Mouse (Mus musculus) layer of hippocampus, postnatal 25 days (tissue): ENCODE results near the gene Fkbpl. TPM values are rescaled to one million over a fixed set of nuclear protein-coding genes. Genes with fewer than 3 reads are reported as not detected.
A peak's percentile ranks its signal among the peaks of the same experiment; 100 is the strongest.

Experiments used
- DNase-seq, 2 experiments: peaks; one replicate each; pipeline ENCODE4 v3.0.0; 2022; ENCODE audit warnings: mixed read lengths in 2 of 2, low spot score in 1 of 2; ENCODE audit errors: extremely low spot score in 1 of 2
- total RNA-seq, 2 experiments: library from RNA; stranded (reverse); gene quantifications; 2 replicates each; pipeline ENCODE4 v1.2.3; 2021

Gene Fkbpl
- total RNA-seq = 10 to 100 TPM; 14.1 to 14.9 TPM

DNA sequence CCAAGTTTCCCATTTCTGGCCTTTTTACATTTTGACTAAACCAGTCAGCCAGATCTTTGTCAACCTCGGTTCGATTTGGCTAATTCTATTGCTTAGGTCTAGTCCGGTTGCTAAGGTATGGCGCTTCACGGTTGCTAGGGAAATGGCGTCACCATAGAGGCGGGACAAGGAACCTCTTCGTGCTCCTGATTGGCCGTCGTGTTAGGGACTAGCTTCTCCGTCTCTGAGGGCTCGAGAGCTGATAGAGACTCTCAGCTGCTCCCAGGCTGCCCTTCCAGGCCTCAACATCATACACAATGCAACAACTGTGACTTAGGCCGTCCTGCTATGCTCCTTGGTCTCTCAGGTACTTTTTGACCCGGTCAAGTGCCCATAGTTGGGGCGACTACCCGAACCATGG lies at the start of gene Fkbpl:
Fkbpl (plus strand) TSS at position 157 of the 400 bp plus-strand sequence.
- DNase-seq = peak; percentile 83 to 88

GRCm38 (mm10) chr17:34596098-34596497 lies 48.5 kb upstream of the Fkbpl start:
- DNase-seq = no peak

DNA sequence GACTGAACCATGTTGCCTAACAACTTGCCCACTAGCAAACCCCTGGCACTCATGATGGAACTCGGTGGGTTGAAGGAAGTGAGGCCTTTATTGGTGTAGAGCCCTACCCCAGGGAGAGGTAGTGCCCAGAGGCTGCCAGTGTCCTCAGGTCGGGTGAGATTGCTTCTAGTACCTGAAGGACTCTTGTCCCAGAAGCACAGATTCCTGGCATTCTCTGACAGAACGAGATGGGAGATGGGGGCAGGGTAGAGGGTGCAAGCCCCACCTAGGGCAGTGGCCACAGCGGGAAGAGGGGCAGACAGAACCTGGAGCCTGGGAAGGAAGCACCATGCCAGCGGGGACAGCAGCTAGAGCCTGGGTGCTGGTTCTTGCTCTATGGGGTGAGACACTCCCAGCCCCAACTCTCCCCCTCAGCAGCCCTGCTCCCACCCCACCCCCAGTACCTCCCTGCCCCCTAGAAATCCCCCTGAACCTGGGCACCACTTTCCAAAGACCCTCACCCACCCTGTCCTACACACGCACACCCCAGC lies 46.9 kb upstream of the Fkbpl start, which contains the start of gene Ager:
Ager (plus strand) TSS at position 297 of the 530 bp plus-strand sequence.
- DNase-seq = no peak

- no peak for DNase-seq
These were observed 44.7 kb upstream of the Fkbpl start for GRCm38 (mm10) chr17:34599891-34600290.

- no peak for DNase-seq
These were observed 42.8 kb upstream of the Fkbpl start for GRCm38 (mm10) chr17:34601796-34602195.

DNA sequence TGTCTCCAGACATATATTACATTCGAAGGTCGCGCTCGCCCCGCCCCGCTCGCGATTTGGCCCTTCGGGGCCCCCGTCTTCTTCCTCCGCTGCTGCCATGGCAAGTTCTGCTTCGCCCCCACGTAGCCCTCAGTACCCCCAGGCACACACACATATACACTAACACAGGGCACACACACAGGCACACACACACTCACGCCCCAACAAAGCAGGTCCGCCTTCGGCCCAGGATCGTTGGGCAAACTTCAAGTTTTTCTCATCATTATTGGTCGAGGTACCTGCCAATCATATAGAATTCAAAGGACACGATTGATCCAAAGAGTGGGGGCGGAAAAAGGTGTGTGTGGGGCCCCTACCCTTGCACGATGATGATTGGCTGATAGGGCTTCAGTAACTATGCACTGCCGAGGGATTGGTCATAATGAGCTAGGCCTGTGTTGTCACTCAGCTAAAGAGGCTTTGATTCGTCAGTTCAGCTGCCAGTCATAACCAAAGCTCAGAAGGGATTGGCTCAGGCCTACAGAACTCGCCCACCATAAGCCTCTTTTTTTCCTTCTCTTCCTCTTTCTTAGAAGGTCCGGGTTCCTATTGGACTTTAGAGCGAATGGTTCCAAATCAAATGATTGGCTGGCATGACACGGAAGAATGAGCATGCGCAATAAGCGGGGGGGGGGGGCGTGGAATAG lies 41.0 kb upstream of the Fkbpl start, which contains the start of gene Rnf5:
Rnf5 (minus strand) TSS at position 316 of the 686 bp plus-strand sequence.
- peak; percentile 86 to 99 for DNase-seq

GRCm38 (mm10) chr17:34604061-34604508 lies 40.5 kb upstream of the Fkbpl start, which contains the start of gene Agpat1:
Gene Agpat1 (plus strand): TSS chr17:34604262.
- DNase-seq = peak; percentile 86 to 88

DNA sequence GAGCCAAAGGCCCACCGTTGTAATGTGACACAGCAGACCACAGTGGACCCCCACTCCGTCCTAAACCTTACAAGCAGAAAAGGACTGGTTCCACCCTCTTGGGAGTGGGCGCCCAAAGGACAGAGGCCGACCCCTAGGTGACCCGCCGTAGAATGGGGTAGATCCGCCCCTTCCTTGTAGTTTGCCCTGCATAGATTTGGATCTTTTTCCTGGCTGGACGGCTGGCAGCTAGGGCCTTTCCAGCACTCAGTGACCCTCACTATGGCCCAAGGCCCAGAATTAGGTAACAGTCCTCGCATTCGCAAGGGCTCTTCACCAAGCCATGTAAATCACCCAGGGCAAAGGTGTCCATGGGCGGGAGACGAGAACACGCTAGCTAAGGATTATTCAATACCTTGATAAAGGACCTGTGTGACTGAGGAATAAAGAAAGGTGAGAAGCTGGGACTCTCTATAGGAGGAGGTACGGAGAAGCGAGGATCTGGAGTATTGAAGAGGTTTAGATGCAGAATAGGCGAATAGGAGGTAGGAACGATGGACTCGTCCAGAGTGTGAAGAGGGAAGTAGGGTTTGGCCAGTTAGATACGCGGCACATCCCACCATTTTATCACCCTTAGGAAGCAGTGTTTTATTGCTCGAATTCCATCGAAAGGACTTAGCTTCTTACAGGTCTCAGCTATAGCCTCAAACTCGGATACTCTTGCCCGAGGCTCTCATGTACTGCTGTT lies 39.9 kb upstream of the Fkbpl start:
- DNase-seq = no peak

DNA sequence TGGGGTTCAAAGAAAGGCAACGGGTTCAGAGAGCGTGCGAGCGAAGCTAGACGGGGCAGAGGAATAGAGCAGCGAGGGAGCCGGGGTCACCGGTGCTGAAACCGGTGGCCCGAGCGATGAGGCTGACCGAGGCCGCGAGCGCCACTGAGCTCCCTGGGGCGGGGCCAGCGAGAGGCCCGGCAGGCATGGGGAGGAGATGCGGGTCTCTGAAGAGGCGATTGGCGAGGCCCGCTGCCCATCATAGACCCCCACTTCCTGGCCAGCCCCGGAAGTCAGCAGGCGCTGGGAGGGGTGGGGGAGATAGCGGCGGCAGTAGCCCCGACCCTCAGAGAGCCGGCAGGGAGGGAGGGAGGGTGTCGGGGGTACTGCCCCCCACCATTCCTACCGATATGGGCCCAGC lies 39.0 kb upstream of the Fkbpl start:
- DNase-seq = peak; percentile 93 to 97

DNA sequence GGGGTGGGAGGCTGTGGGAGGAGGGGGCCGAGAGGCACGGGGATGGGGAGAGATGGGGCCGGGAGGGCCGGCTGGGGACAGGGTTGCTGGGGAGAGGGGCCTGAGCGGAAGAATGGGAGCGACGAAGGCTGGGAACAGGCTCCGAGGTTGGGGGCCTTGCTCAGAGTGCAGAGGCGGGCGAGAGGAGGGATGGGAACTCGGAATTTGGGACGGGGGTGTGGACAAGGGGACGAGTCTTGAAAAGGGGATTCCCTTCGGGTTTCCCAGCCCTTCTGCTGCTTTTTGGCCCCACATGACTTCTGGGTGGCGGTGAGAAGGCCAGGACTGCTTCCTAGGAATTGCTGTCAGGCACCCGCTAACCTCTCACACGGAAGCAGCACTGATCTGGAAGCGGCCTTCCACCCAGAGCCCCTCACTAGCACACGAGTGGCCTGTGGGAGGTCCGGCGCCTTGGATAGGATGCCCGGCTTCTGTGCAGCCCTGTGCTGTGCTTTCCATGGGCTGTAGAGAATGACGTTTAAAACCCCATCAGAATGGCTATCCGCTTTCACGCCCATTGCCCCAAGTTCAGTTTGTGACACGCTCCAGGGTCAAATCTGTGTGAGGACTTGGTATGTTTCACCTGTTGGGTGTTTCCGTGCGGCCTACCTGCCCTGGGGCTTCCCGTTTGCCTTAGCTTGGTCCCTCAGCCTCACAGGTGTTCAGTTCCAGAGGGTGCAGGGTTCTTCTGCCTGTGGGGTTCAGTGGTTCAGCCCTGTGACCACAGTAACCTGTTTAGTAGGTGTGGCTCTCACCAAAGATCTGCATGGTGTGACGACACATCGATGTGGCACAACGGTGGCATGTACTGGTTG lies 38.2 kb upstream of the Fkbpl start:
- no peak for DNase-seq

DNA sequence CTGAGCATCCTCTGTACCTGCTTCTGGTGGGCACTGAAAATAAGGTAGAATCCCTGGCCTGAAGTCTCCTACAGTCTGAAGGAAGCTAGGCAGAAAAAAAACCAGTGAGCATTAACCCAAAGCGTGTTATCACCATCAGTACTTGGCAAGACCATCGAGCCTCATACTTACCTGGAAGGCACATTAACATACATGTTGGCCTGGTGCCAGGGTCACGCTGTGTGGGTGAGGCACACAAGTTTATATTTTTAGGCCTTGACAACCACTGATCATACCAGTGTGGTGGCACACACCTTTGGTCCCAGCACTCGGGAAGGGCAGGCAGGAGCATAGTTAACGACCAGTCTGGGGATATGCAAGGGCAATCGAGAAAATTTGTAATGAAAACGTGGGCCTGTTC lies 36.6 kb upstream of the Fkbpl start:
- DNase-seq = no peak

- DNase-seq = no peak
These were observed 33.5 kb upstream of the Fkbpl start for GRCm38 (mm10) chr17:34611050-34611449.

DNA sequence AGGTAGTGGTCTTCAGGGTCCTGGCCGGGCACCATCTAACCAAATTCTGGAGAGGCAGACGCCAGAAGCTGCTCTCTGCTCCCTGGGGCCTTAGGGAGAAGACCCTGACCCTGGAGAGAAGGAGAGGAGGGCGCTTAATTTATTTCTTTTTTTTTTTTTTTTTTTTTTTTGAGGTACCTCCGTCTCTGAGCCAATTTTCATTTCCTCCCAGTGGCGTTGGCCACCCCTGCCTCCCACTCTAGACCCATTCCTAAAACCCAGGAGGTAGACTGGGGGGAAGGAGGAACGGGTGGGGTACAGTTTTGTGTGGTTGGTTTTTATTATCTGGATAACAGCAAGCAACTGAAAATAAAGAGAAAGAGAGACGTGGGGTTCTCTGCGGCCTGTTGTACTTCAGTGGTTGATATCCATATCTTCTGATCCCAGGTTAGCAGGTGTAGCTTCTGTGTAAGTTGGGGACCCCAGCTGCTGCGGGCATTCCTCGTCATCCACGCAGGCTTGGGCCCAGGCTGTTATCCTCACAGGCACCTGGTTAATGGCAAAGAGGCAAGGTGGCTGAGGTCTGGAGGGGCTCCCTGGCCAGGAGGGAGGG lies 31.4 kb upstream of the Fkbpl start:
- DNase-seq = no peak

- DNase-seq = no peak
These were observed 30.7 kb upstream of the Fkbpl start for GRCm38 (mm10) chr17:34613830-34614229.

- no peak for DNase-seq
These were observed 28.7 kb upstream of the Fkbpl start, which contains the start of gene Egfl8 for GRCm38 (mm10) chr17:34615871-34616270. Gene Egfl8 (minus strand): TSS chr17:34615971.

GRCm38 (mm10) chr17:34618999-34619398 lies 25.6 kb upstream of the Fkbpl start:
- peak in 1 of 2 experiments; percentile 77 for DNase-seq

- no peak for DNase-seq
These were observed 23.6 kb upstream of the Fkbpl start for GRCm38 (mm10) chr17:34621006-34621405.

DNA sequence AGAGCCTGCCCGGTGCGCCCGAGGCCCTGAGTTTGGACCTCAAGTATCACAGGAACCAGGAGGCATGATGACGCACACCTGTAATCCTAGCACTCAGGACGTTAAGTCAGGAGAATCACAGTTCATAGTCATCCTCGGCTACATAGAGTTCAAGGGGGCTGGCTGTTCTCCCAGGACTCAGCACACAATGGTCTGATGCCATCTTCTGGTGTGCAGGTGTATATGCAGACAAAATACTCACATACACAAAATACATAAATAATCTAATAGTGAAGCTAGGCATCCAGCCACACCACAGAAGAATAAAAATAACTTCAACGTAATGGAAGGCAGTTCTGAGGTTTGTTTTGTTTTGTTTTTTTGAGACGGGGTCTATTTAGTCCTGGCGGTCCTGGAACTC lies 21.4 kb upstream of the Fkbpl start:
- no peak for DNase-seq

DNA sequence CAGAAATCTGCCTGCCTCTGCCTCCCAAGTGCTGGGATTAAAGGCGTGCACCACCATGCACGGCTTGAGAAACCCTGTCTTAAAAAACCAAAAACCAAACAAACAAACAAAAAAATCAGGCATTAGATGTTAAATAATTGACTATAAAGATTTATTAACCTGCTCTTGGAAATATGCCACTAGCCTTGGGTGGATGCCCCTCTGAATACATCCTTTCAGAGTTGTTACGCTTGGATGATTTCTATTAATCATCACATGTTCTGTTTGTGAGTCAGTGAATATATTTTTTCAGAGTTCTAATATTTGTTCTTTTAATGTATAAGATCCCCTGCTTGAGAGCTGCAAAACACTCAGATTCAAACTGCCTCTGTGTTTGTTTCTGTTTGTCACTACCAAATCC lies 19.6 kb upstream of the Fkbpl start:
- no peak for DNase-seq
